Mouse (Mus musculus): ENCODE measurements at regions not wholly inside any gene's neighbourhood (a gene's known extent, or its start where the extent isn't known, plus 50 kb on each side); places are given as distances from the start of the nearest gene placed in this dataset.

DNA sequence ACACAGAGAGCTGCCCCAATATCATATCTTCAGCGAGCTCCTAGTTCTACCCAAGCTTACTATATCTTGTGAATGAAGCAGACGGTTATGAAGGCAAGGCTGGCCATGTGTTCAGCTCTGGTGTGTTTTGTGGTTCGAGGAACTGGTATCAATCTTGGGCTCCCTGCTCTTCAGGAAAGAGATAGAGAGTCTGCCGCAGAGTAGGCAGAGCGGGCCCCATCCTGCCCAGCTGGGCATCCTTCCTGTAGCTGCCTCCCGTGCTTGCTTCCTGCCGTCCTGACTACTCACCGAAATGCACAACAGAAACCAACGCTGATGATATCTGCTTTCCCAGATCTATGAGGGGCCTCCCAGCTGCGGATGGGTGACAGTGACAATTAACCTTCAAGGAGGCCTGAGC, 60.3 kb downstream of the Snrpe start:
- intact Hi-C loops (cut with DNase I) = no loop called here
- no peak for DNase-seq (ENCODE audit: extremely low spot score in 1 of 2, low spot score in 2 of 2)

DNA sequence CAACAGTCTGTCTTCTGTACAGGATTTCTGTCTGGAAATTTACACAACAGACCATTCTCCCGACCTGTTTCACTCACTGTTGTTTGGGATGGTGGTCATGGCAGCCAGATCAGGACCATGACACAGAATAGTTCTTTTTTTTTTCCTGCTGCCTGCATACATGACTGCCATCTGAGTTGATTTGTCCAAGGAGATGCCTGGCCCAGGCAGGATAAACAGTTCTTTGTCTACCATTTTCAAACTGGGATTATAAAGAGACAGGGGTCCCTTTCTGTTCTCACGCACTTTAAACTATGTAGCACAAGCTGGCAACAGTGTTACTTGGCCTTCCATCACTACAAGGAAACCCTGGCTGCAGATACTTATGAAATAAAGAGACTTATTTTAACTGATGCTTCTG, 61.1 kb downstream of the Snrpe start:
- DNase-seq (ENCODE audit: extremely low spot score in 1 of 2, low spot score in 2 of 2) = no peak
- intact Hi-C loops (cut with DNase I) = no loop called here

DNA sequence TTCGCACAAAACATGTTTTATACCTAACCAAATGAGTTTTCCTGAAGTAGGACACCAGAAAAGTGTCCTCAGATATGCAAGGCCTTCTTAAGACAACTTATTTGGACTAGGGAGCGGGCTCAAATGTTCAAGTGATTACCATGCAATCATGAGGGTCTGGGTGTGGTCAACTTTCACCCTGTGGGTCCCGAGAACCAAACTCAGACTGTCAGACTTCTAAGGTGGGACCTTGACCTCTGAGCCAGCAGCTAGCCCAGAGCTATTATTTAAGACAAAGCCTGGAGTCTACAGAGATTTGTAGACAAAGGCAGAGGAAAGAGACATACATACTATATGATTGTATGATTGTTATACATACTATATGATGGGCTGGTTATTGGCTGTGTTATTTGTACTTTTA, 62.5 kb downstream of the Snrpe start:
- intact Hi-C loops (cut with DNase I) = no loop called here
- no peak for DNase-seq (ENCODE audit: extremely low spot score in 1 of 2, low spot score in 2 of 2)

DNA sequence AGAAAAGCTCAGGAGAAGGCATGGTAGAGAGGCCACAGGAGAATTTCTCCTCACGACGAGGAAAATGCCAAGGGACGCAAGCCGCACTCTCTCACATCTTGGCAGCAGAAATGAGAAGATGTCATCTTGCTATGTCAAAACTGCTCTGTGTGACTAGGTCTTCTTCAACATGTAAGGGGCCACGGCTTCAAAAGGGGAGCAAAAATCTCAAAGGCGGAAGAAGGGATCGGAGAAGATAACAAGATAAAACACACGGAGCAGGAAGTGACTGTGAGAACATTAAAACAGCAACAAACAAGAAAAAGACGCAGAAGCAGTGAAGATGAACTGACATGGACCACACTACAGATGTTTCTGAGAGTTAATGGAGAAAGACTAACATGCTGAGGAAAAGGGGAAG, 65.1 kb downstream of the Snrpe start:
- no peak for DNase-seq (ENCODE audit: extremely low spot score in 1 of 2, low spot score in 2 of 2)
- intact Hi-C loops (cut with DNase I) = no loop called here

DNA sequence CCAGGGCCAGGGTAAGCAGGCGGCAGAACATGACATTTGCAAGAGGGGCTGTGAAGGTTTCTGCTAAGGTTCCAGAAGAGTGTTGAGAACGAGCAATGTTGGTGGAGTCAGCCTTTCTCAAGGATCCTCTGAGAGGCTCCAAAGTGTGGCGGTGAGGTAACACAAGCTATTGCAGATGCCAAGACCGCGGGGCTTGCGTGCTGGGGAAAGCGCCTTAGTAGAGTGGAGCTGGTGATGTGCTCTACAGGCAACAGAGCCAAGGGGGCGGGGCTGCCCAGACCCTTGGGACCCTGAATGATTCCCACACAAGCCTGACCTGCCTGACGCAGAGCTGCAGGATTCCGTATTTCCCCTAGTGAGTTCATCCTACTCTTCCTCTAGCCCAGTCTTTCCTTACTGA, 66.3 kb downstream of the Snrpe start:
- intact Hi-C loops (cut with DNase I) = no loop called here
- DNase-seq (ENCODE audit: extremely low spot score in 1 of 2, low spot score in 2 of 2) = no peak

DNA sequence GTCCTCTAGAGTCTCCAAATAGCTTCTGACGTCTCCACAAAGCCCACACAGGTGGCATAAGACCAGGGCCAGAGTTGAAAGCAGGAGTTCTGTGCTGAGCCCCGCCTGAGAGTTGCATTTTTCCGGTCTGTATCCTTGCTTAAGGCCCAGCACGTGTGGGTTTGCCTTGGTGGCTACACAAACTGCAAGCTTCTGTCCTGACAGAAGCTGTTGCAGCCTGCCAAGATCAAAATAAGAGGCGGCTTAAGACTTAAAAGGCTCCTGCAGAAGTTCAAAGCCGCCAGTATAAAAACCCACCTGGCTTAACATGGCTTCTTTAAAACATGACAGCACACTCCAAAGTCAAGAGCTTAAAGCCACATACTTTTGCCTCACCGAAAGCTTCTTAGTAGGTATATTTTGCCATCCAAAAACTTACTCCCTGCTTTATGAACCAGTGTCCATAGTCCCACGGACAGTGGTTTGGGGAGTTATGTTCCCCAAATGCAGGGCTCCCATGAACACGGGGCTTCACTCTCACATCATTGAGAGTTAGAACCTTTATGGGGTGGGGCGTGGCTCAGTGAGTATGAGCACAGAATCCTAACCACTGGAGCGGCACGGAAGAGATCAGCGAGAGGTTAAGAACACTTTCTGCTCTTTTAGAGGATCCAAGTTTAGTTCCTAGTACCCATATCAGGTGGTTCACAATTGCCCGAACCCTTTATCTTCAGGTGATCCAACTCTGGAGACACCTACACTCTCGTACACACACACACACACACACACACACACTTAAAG, 67.9 kb downstream of the Snrpe start:
- no peak for DNase-seq (ENCODE audit: extremely low spot score in 1 of 2, low spot score in 2 of 2)
- intact Hi-C loops (cut with DNase I) = no loop called here

DNA sequence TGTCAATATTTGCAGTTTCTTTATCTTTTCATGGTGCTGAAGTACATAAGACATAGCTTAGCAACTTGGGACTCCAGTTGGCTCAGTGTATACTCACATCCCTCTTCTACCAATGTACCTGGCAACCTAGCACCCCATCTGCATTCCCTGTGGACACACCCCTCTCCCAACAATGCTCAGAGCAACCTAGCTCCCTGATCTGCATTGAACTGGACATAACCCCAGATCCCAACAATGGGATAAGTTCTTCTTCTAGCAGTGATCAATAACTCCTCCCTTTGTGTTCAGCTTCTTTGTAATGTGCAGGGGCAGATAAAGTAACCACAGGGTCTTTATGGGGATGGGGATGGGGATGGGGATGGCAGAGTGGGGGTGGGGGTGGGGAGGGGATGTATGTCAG, 79.4 kb downstream of the Snrpe start:
- intact Hi-C loops (cut with DNase I) = no loop called here
- no peak for DNase-seq (ENCODE audit: extremely low spot score in 1 of 2, low spot score in 2 of 2)

DNA sequence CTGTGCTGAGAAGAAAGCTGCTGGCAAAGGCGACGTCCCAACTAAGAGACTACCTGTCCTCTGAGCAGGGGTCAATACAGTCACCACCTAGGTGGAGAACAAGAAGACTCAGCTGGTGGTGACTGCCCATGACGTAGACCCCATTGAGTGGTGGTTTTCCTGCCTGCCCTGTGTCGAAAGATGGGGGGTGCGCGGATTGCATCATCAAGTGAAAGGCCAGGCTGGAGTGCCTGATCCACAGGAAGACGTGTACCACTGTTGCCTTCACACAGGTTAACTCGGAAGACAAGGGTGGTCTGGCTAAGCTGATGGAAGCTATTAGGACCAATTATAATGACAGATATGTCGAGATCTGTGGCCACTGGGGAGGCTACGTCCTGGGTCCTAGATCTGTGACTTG, 80.3 kb downstream of the Snrpe start:
- no peak for DNase-seq (ENCODE audit: extremely low spot score in 1 of 2, low spot score in 2 of 2)

DNA sequence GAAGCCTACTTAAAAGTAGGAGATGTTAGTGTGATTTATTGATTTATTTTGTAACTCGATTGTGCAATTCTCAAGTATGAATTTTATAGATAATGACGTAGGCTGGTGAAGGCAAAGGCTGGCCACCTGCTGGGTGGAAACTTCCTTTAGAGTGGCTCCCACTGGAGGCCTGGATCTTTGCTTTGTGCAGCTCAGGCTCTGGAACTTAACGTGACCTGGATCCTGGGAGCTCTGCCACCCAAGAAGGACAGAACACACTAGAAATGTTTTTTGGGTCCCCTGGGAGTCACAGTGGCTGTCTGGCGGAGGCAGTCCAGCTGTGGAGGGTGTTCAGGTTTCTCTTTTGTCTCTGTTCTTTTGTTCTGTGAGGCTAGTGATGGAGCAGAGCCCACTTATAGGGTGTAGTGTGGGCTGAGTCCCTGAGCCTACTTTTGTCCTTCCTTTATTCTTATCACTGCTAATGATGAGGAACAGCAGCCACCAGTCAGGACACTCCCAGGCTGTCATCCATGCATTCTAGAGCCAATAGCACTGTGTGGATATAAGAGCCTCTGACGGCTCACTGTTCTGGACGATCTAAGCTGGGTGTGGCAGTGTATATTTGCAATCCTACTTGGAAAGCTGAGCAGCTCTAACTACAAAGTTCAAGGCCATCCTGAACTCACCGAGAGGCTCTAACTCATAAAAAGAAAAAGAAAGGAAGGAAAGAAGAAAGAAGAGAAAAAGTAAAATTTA, 82.3 kb downstream of the Snrpe start:
- DNase-seq (ENCODE audit: extremely low spot score in 1 of 2, low spot score in 2 of 2) = no peak
- intact Hi-C loops (cut with DNase I) = no loop called here

More for the DNA sequence above, 80.3 kb downstream of the Snrpe start:
- intact Hi-C loops (cut with DNase I) = no loop called here

DNA sequence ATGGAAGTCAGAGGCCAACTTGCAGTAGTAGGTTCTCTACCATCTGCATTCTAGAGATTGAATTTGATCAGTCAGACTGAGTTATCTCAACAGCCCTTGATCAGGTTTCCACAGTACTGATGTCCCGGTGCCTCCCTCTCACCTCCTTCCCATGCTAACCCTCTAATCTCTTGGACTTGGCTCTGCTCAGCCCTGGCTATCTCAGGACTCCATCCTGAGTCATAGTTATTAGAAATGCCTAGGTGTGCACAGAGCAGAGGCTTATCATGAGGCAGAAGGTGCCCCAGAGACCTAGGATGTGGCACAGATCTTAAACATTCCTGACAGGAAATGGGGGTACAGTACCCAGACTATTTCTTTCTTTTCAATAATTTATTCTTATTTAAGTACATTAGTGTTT, 87.3 kb downstream of the Snrpe start:
- no peak for DNase-seq (ENCODE audit: extremely low spot score in 1 of 2, low spot score in 2 of 2)
- intact Hi-C loops (cut with DNase I) = no loop called here

DNA sequence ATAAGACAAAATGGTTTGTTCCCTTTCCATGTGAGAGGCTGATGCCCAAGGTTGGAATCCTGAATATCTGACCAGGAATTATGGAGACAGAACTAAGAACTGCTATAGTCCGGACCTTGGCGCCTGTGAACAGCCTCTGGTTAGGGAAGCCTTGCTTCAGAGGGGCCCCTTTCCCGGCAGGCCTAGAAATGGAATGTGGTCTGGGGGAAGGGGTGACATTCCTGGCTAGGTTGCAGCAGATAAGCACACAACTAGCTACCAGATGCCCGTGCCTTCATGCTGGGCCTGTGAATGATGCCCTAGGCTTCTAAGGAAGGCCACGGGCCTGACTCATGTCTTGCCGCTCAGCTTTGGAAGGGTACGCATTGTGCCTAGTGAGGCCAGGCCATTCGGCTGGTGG, 89.4 kb downstream of the Snrpe start:
- no peak for DNase-seq (ENCODE audit: extremely low spot score in 1 of 2, low spot score in 2 of 2)
- intact Hi-C loops (cut with DNase I) = no loop called here

DNA sequence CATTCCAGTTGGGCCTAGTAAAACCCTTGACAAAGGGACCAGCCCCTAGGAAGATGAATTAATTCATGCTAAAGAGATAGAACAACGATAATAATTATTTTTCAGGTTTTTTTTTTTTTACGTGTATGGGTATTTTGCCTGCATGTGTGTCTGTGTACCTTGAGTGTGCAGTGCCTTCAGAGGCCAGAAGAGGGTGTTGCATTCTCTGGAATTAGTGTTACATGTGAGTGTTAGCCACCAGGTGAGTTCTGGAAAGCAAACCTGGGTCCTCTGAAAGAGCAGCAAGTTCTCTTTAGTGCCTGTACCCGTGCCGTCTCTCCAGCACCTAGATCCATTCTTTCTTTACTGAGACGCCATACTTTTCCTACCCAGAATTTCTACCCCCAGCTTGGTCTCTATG, 92.8 kb upstream of the Sox13 start:
- no peak for DNase-seq (ENCODE audit: extremely low spot score in 1 of 2, low spot score in 2 of 2)
- intact Hi-C loops (cut with DNase I) = no loop called here

DNA sequence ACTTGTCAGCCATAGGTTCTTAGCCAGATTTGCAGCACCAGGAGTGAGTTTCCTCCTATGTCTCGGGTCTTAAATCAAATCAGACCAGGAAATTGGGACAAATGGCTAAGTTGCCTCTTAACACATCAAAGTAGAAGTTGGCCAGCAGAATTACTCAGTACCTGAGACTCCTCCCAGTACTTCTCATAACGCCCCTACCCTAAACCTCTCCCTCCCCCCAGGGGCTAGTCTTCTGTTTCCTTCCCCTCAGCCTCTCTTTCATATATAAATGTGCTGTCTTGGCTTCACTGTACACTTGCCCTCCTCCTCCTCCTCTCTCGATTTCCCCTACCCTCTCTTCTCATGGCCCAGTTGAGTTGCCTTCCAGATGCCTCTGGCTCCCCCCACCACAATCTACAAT, 79.9 kb upstream of the Sox13 start:
- DNase-seq (ENCODE audit: extremely low spot score in 1 of 2, low spot score in 2 of 2) = no peak
- intact Hi-C loops (cut with DNase I) = no loop called here

DNA sequence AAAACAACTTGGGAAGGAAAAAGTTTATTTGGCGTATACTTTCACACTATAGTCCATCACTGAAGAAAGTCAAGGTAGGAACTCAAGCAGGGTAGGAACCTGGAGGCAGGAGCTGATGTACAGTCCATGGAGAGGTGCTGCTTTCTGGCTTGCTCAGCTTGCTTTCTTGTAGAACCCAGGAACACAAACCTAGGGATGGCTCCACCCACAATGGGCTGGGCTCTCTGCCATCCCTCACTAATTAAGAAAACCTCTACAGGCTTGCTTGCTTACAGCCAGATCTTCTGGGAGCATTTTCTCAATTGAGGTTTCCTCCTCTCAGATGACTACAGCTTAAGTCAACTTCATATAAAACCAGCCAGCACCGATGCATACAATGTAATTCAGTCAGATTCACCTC, 79.2 kb upstream of the Sox13 start:
- DNase-seq (ENCODE audit: extremely low spot score in 1 of 2, low spot score in 2 of 2) = no peak
- intact Hi-C loops (cut with DNase I) = no loop called here

DNA sequence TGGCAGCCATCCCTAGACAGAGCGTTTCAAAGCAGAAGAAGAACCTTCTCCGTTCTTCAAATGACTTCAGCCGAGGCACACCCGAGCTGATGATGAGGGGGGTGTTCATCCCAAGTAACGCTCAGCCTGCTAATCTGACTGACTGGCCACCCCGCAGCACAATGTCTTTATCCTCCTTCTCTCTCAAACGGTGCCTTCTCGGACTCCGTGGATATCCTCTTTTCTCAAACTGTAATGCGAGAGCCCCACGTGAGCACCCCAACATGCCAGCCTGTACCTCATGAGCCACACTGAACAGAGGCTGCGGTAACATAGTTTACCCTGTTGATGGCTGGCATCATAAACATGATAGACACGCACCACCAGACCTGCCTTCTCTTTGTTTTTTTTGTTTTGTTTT, 76.8 kb upstream of the Sox13 start:
- intact Hi-C loops (cut with DNase I) = no loop called here
- no peak for DNase-seq (ENCODE audit: extremely low spot score in 1 of 2, low spot score in 2 of 2)

DNA sequence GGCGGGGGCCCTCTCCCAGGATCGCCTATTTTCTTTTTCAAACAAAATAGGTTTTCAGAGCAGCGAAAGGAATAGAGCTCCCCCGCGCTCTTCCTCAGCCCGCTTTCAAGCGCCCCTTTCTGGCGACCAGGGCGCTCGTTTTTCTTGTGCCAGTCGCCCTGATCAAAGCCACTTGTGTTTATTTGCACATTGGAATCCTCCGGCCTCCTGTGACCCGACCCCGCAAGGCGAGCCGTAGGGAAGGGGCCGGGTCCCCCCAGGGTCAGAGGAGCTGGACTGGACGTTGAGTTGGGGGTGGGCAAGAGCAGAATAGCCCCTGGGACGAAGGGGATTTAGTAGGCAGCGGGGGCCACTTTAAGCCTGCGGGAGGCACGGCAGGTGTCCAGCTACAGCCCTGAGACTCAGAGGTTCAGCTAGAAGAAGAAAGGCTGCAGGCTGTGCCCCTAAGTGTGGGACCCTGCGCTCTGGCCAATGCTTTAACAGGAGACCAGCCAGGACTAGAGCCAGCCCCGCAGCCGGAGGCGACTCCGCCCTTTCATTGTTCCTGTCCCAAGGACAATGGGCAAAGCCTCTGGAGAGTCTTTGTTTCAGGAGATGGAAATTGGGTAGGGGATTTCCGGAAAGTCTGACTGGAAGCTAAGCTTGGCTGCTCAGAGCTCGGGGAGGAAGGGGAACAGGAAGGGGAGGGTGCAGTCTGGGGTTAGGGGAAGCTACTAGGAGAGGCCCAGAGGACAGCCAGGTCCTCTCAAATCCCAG, 69.0 kb upstream of the Sox13 start:
- intact Hi-C loops (cut with DNase I) = loop anchor here (5.0 kb wide), 1 partner anchor 71 kb away; the partner anchor contains the start of gene Sox13
- DNase-seq (ENCODE audit: extremely low spot score in 1 of 2, low spot score in 2 of 2) = peak; percentile 15 to 88

DNA sequence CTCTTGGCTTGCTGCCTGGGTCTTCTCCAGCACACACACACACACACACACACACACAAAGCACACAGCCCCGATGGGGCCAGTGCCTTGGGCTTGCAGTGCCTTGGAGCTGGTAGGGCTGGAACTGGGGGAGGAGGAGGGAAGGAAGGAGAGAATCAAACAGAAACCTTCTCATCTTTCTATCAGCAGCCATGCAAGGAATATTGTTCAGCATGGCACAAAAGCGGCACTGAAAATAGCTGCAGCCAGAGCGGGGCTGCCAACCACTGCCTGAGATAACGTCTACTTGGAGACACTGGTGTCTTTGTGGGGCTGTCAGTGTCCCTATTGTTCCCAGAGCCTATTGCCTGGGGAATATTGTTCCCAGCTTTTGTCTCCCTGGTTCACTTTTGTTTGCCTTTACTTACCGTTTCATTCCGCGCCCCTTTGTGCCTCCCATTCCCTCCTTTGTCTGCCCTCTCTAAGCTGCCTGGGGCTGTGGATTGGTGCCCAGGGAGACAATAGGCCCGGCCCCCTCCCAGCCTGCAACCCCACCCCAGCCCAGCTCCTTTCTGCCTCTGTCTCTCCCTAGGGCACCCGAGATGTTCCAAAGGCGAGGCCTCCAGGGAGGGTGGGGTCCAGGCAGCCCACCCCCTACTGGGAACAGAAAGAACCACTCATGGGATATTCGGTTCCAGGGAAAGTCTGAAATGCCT, 68.3 kb upstream of the Sox13 start:
- peak; percentile 29 to 58 for DNase-seq (ENCODE audit: extremely low spot score in 1 of 2, low spot score in 2 of 2)
- intact Hi-C loops (cut with DNase I) = loop anchor here (5.0 kb wide), 1 partner anchor 70 kb away; the partner anchor contains the start of gene Sox13

DNA sequence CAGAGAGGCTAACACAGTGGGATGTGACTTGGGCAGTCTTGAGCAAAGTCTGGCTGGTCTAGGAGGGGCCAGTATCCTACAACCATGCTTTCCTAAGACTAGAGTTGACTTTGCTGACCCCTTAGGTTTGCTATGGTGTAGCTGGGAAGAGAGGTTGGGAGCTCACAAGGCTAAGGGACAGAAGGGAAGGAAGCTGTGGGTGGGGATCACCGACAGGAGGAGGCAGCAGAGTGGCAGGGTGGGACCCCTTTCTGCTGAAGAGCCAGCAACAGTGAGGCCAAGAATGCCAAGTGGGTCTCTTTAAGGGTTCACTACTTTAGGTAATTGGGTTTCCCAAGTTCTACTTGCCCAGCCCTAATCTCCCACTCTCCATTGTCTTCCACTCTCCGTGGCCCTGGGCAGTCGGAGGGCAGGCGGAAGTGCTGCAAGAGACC, 67.7 kb upstream of the Sox13 start:
- no peak for DNase-seq (ENCODE audit: extremely low spot score in 1 of 2, low spot score in 2 of 2)
- intact Hi-C loops (cut with DNase I) = loop anchor here (5.0 kb wide), 1 partner anchor 70 kb away; the partner anchor contains the start of gene Sox13
